Mouse (Mus musculus) CD4-positive, CD25-positive, alpha-beta regulatory T cell, adult 2 months (primary cell): ENCODE data around the gene Olfr358.

Experiments
- DNase-seq: peaks from one replicate; pipeline ENCODE4 v3.0.0-alpha.2; 2012; ENCODE audit warnings: low read depth, low spot score

The Olfr358 gene

DNA sequence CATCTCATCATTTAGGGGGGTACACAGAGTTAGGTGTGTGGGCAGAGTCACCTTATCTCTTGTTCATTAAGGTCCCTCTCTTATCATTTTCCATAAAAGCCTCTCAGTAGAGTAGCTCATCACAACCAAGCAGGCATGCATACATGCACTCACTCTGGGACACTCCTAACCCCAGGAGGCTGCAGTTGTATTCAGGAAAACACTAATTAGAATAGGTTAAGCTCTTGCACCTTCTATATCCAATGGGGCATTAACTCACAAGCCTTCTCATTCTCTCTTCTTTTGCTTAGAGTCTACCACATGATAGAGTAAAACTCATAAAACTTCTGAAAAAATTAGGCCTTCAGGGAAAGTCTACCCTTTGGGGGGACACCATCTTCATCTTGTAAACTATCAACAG, at the start of gene Olfr358:
Gene Olfr358 (minus strand): TSS at position 101 of the 400 bp plus-strand sequence.
- no peak for DNase-seq

DNA sequence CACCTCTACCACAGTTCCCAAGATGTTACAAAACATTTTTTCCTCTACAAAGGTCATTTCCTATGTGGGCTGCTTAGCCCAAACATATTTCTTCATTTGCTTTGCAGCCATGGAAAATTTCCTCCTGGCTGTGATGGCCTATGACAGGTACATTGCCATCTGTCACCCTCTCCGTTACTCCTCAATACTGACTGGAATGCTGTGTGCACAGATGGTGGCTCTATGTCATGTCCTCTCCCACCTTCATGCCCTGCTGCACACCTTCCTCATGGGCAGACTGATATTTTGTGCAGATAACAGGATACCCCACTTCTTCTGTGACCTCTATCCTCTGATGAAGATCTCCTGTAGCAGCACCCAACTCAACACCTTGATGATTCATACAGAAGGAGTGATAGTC, 12.1 kb downstream of the Olfr358 start:
- DNase-seq, result no peak

DNA sequence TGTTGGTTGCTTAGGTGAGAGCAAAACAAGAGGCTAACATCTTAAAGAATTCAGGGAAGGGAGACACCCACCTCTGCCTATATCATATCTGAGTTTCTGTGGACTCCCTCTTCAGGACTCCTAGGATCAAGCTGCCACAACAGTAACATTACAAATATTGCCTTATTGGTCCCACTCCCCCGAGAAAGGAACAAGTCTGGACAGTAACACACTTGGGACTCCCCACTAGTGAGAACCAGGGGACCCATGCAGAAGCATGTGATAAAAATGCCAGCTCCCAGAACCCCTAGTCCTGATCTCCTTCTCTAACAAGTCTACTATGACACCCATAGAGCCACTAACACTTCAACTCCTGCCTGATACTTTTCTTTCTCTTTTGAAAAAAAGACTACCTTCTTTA, 15.6 kb downstream of the Olfr358 start, which contains the start of gene Olfr357:
Gene Olfr357 (plus strand): TSS at position 301 of the 400 bp plus-strand sequence.
- no peak for DNase-seq
